Mouse (Mus musculus) hindbrain, embryonic 14.5 days (tissue): Measurements from ENCODE around the gene Srd5a1. TPM values are rescaled to one million over a fixed set of nuclear protein-coding genes. Genes with fewer than 3 reads are reported as not detected.

Source experiments
- ATAC-seq: fragments of 200-750 bp; cut with Nextera tagmentation; 2 replicates; pipeline ENCODE4 v1.8.0; 2017; ENCODE audit warnings: moderate number of reproducible peaks, mild to moderate bottlenecking, moderate TSS enrichment, moderate library complexity; ENCODE audit not compliant: low FRiP score
- DNase-seq: peaks from one replicate; pipeline ENCODE4 v3.0.0-alpha.2; 2015; ENCODE audit warnings: low spot score
- H3K27ac ChIP-seq: fragments of 300-500 bp; sonication (generic); 2 replicates; pipeline ENCODE4 v1.5.1; 2014; ENCODE audit warnings: mild to moderate bottlenecking, moderate library complexity
- H3K27me3 ChIP-seq: fragments of 300-500 bp; sonication (generic); 2 replicates; pipeline ENCODE4 v1.6.1; 2014; ENCODE audit warnings: mild to moderate bottlenecking, low read length, mixed read lengths; ENCODE audit not compliant: control insufficient read depth, insufficient read depth
- H3K36me3 ChIP-seq: fragments of 300-500 bp; sonication (generic); replicated peaks from 2 replicates; pipeline ENCODE4 v1.6.1; 2014; ENCODE audit not compliant: control insufficient read depth, insufficient read depth
- H3K4me1 ChIP-seq: fragments of 300-500 bp; sonication (generic); replicated peaks from 2 replicates; pipeline ENCODE4 v1.6.1; 2014; ENCODE audit warnings: antibody characterized with exemption, low read length, mixed read lengths; ENCODE audit not compliant: control insufficient read depth, insufficient read depth
- H3K4me2 ChIP-seq: fragments of 300-500 bp; sonication (generic); replicated peaks from 2 replicates; pipeline ENCODE4 v1.6.1; 2014; ENCODE audit warnings: mild to moderate bottlenecking, moderate library complexity
- H3K4me3 ChIP-seq: fragments of 300-500 bp; sonication (generic); replicated peaks from 2 replicates; pipeline ENCODE4 v1.5.1; 2014; ENCODE audit warnings: mild to moderate bottlenecking, low read length
- H3K9ac ChIP-seq: fragments of 300-500 bp; sonication (generic); 2 replicates; pipeline ENCODE4 v1.6.1; 2014
- H3K9me3 ChIP-seq: fragments of 300-500 bp; sonication (generic); 2 replicates; pipeline ENCODE4 v1.6.1; 2016; ENCODE audit warnings: low read length; ENCODE audit not compliant: control insufficient read depth
- WGBS: fragments of 180-500 bp; shearing (Covaris S2); extraction: QIAGEN DNeasy Blood & Tissue Kit; methylation state at CpG from one replicate; pipeline ENCODE4 v1.1.7; 2014; 5-methylcytosine and 5-hydroxymethylcytosine counted together
- polyA plus RNA-seq: library from polyadenylated mRNA; unstranded; fragments of >200 nt; fragmentation: Nextera tagmentation; extraction: Ambion mirVana; gene quantifications from 2 replicates; pipeline ENCODE4 v1.2.1, GENCODE M21; 2014

Srd5a1 gene
- polyA plus RNA-seq, 1 experiment from 2014 or later, result 25.3 TPM

DNA sequence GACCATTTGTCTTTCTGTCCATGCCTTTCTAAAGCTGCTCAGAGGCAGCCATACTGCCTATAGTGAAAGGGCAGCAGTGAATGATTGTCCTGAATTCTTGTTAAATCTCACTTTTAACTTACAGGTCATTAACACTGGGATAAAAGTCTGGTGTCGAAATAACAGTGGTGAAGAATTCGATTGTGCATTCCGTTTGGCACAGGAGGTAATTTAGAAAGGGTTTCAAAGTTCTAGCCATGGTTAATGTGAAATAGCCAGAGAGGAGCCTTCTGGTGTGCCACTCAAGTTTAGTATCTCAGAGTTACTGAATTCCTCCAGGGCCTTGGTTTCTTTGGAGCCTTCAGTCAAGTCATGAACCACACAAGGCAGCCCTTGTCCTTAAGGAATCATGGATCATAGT is 19.9 kb upstream of the Srd5a1 start:
- Histone ChIP-seq H3K4me3 (no peak overlapping the region), H3K36me3 (peaks cover 98% of the 10 kb centered on the region), H3K4me2 (no peak overlapping the region), H3K27ac (no peak overlapping the region), H3K9me3 (no peaks in the 10 kb centered on the region), H3K9ac (no peak overlapping the region), H3K4me1 (no peaks in the 10 kb centered on the region), H3K27me3 (no peaks in the 10 kb centered on the region)
- ATAC-seq, result no peak
- DNase-seq, result no peak
- 82% methylated on average over 3 of the region's 3 CpGs for WGBS

- 74% methylated on average over 8 of the region's 8 CpGs for WGBS
- no peak overlapping the region for H3K27ac ChIP-seq
- DNase-seq (no peak), ATAC-seq (no peak)
- H3K9ac ChIP-seq, result no peak overlapping the region
- H3K9me3 ChIP-seq, result no peaks in the 10 kb centered on the region
- no peaks in the 10 kb centered on the region for H3K27me3 ChIP-seq
- H3K4me2 ChIP-seq, result no peak overlapping the region
- H3K4me1 ChIP-seq, result no peaks in the 10 kb centered on the region
- H3K4me3 ChIP-seq, result no peak overlapping the region
- peaks cover 99% of the 10 kb centered on the region for H3K36me3 ChIP-seq
Measured at GRCm38 (mm10) chr13:69630576-69630975, 19.3 kb upstream of the Srd5a1 start.

GRCm38 (mm10) chr13:69627941-69628340 is 16.7 kb upstream of the Srd5a1 start:
- peaks cover 99% of the 10 kb centered on the region for H3K36me3 ChIP-seq
- no peak overlapping the region for H3K9ac ChIP-seq
- DNase-seq, result no peak
- H3K27ac ChIP-seq, result no peak overlapping the region
- no peaks in the 10 kb centered on the region for H3K27me3 ChIP-seq
- no peaks in the 10 kb centered on the region for H3K4me1 ChIP-seq
- no peaks in the 10 kb centered on the region for H3K9me3 ChIP-seq
- 96% methylated on average over 3 of the region's 3 CpGs for WGBS
- H3K4me2 ChIP-seq, result no peak overlapping the region
- no peak overlapping the region for H3K4me3 ChIP-seq
- no peak for ATAC-seq

DNA sequence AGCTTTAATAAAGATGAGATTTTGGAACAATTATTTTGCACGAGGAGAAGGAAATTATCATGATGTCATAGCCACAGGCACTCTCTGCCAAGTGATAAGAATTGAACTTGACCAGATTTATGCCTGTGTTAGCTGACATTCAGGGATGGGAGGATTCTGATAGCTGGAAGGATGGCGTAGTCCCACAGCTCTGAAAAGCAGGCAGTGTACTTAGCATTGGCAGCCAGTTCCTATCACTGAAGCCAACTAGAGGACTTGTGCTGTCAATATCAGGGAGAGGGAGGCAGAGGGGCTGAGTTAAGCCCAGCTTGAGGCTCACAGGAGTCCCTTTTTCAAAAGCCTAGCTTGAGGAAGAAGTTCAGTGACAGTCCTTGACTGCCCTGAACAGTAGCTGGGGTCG is 13.3 kb upstream of the Srd5a1 start:
- no peaks in the 10 kb centered on the region for H3K9me3 ChIP-seq
- WGBS, result 93% methylated on average over 3 of the region's 3 CpGs
- peaks cover 94% of the 10 kb centered on the region for H3K36me3 ChIP-seq
- H3K27ac ChIP-seq, result no peak overlapping the region
- H3K4me2 ChIP-seq, result no peak overlapping the region
- H3K9ac ChIP-seq, result no peak overlapping the region
- no peaks in the 10 kb centered on the region for H3K4me1 ChIP-seq
- no peak overlapping the region for H3K4me3 ChIP-seq
- DNase-seq, result no peak
- no peak for ATAC-seq
- no peaks in the 10 kb centered on the region for H3K27me3 ChIP-seq

GRCm38 (mm10) chr13:69623843-69624242 is 12.6 kb upstream of the Srd5a1 start:
- H3K4me3 ChIP-seq, result no peak overlapping the region
- no peaks in the 10 kb centered on the region for H3K9me3 ChIP-seq
- H3K9ac ChIP-seq, result no peak overlapping the region
- H3K4me2 ChIP-seq, result no peak overlapping the region
- WGBS, result 83% methylated on average over 5 of the region's 5 CpGs
- no peaks in the 10 kb centered on the region for H3K4me1 ChIP-seq
- ATAC-seq, result no peak
- no peak for DNase-seq
- peaks cover 94% of the 10 kb centered on the region for H3K36me3 ChIP-seq
- no peaks in the 10 kb centered on the region for H3K27me3 ChIP-seq
- no peak overlapping the region for H3K27ac ChIP-seq

DNA sequence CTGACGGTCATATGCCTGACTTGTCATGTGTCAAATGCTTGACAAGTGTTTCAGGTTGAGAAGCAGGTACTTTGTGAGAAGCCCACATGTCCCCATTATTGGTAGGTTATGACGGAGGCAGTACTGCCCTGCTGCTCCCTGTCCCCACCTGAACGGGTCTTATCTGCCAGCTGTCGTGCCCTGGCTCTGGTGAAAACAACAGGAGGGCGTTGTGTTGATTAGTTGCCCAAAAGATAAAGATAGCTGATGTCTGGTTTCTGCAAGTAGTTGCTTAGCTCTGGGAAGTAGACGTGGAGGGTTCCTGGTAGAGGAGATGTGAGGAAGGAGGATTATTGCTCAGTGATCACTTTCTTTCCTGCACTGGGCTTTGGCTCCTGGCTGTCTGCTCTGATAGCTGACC is 5.5 kb upstream of the Srd5a1 start:
- H3K27ac ChIP-seq, result no peak overlapping the region
- WGBS, result 95% methylated on average over 6 of the region's 6 CpGs
- H3K4me2 ChIP-seq, result no peak overlapping the region
- 0 out of 2 replicates have a peak, but pooled peaks cover 3% of the 10 kb centered on the region for H3K4me1 ChIP-seq
- H3K36me3 ChIP-seq, result peaks cover 79% of the 10 kb centered on the region
- ATAC-seq, result no peak
- no peak overlapping the region for H3K4me3 ChIP-seq
- DNase-seq, result no peak
- no peaks in the 10 kb centered on the region for H3K27me3 ChIP-seq
- no peaks in the 10 kb centered on the region for H3K9me3 ChIP-seq
- H3K9ac ChIP-seq, result no peak overlapping the region

- H3K4me3 ChIP-seq, result peak overlapping the region; percentile 83
- 0% methylated on average over 24 of the region's 24 CpGs for WGBS
- DNase-seq (no peak), ATAC-seq (no peak)
- H3K36me3 ChIP-seq, result peaks cover 37% of the 10 kb centered on the region
- peak overlapping the region; percentile 81; the same call in 1 of the 2 replicates for H3K27ac ChIP-seq
- H3K27me3 ChIP-seq, result no peaks in the 10 kb centered on the region
- H3K4me1 ChIP-seq, result 0 out of 2 replicates have a peak, but pooled peaks cover 7% of the 10 kb centered on the region
- peak overlapping the region; percentile 69 for H3K9ac ChIP-seq
- peak overlapping the region; percentile 71 for H3K4me2 ChIP-seq
- no peaks in the 10 kb centered on the region for H3K9me3 ChIP-seq
Measured at GRCm38 (mm10) chr13:69612175-69612544, 918 bp upstream of the Srd5a1 start.

GRCm38 (mm10) chr13:69610751-69611397 is 368 bp downstream of the Srd5a1 start:
- Histone ChIP-seq H3K4me2 (peak overlapping the region; percentile 71), H3K9ac (peak overlapping the region; percentile 64), H3K4me1 (0 out of 2 replicates have a peak, but pooled peaks cover 7% of the 10 kb centered on the region), H3K9me3 (no peaks in the 10 kb centered on the region), H3K4me3 (peak overlapping the region; percentile 83), H3K36me3 (peaks cover 24% of the 10 kb centered on the region), H3K27me3 (no peaks in the 10 kb centered on the region), H3K27ac (no peak overlapping the region; the same call in 1 of the 2 replicates)
- ATAC-seq (no peak), DNase-seq (no peak)
- under 1% methylated on average over 40 of the region's 40 CpGs for WGBS

DNA sequence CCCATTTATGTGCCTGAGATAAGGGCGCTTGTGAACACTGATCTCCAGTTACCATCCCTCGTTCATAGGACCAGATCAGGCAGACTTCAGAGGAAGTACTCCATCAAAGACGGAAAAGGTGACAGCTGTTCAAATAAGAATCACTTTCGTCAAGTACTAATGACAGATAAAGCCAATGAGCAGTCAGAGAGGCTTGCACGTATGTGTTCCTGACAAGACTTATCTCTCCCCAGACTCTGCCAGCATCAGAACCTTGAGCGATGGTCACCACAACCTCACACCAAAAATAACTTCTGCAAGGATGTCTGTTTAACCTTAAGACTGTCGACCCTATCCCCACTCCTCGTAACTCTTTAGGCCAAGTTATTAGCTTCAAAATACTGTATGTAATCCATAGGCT is 2.5 kb downstream of the Srd5a1 start:
- Histone ChIP-seq H3K36me3 (peaks cover 3% of the 10 kb centered on the region; the same call in 1 of the 2 replicates), H3K9ac (no peak overlapping the region), H3K27me3 (no peaks in the 10 kb centered on the region), H3K4me3 (no peak overlapping the region), H3K9me3 (no peaks in the 10 kb centered on the region), H3K4me2 (no peak overlapping the region), H3K4me1 (0 out of 2 replicates have a peak, but pooled peaks cover 7% of the 10 kb centered on the region), H3K27ac (no peak overlapping the region)
- DNase-seq, result no peak
- WGBS, result 90% methylated on average over 8 of the region's 8 CpGs
- no peak for ATAC-seq

DNA sequence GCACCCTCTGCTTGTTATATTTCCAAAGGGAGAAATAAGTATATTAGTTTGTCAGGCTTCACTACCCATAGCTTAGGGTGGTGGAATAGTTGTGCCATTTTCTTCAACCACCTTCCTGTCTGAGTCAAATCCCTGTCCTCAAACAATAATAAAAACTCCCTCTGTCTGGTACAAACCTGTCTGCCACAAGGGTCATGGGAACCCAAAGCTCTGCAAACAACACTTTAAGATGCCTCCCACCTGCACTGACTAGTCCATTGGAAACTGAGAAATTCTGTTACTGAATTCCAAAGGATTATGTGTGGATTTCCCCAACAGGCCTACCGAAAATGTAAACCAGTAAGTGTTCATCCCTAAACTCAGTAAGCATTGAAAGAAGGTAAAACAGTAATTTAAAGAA is 6.6 kb downstream of the Srd5a1 start:
- no peak overlapping the region for H3K4me2 ChIP-seq
- no peaks in the 10 kb centered on the region for H3K27me3 ChIP-seq
- no peak for ATAC-seq
- 93% methylated on average over 1 of the region's 1 CpGs for WGBS
- no peaks in the 10 kb centered on the region for H3K4me1 ChIP-seq
- no peak overlapping the region for H3K9ac ChIP-seq
- H3K36me3 ChIP-seq, result no peaks in the 10 kb centered on the region
- H3K9me3 ChIP-seq, result no peaks in the 10 kb centered on the region
- no peak overlapping the region for H3K27ac ChIP-seq
- DNase-seq, result no peak
- no peak overlapping the region for H3K4me3 ChIP-seq
